Mouse (Mus musculus) heart, embryonic 13.5 days (tissue): ENCODE data around the gene Gpi1. TPM values are rescaled to one million over a fixed set of nuclear protein-coding genes. Genes with fewer than 3 reads are reported as not detected.

ENCODE experiments used
- ATAC-seq: fragments of 200-750 bp; cut with Nextera tagmentation; 2 replicates; pipeline ENCODE4 v1.8.0; 2017; ENCODE audit warnings: moderate TSS enrichment; ENCODE audit not compliant: insufficient number of reproducible peaks, low FRiP score, low TSS enrichment; ENCODE audit errors: extremely low read depth
- H3K27ac ChIP-seq: fragments of 300-500 bp; sonication (generic); replicated peaks from 2 replicates; pipeline ENCODE4 v1.5.1; 2015; ENCODE audit warnings: moderate library complexity, mild to moderate bottlenecking, inconsistent platforms
- H3K27me3 ChIP-seq: fragments of 300-500 bp; sonication (generic); replicated peaks from 2 replicates; pipeline ENCODE4 v1.6.1; 2015; ENCODE audit warnings: mild to moderate bottlenecking, inconsistent platforms
- H3K36me3 ChIP-seq: fragments of 300-500 bp; sonication (generic); 2 replicates; pipeline ENCODE4 v1.6.1; 2015; ENCODE audit warnings: mild to moderate bottlenecking, inconsistent platforms
- H3K4me1 ChIP-seq: fragments of 300-500 bp; sonication (generic); 2 replicates; pipeline ENCODE4 v1.6.1; 2015; ENCODE audit warnings: inconsistent platforms
- H3K4me2 ChIP-seq: fragments of 300-500 bp; sonication (generic); 2 replicates; pipeline ENCODE4 v1.6.1; 2015; ENCODE audit warnings: inconsistent platforms, mild to moderate bottlenecking, moderate library complexity
- H3K4me3 ChIP-seq: fragments of 300-500 bp; sonication (generic); 2 replicates; pipeline ENCODE4 v1.5.1; 2015; ENCODE audit warnings: moderate library complexity, mild to moderate bottlenecking, inconsistent platforms
- H3K9ac ChIP-seq: fragments of 300-500 bp; sonication (generic); 2 replicates; pipeline ENCODE4 v1.6.1; 2015; ENCODE audit warnings: inconsistent platforms, mild to moderate bottlenecking, moderate library complexity
- H3K9me3 ChIP-seq: fragments of 300-500 bp; sonication (generic); 2 replicates; pipeline ENCODE4 v1.6.1; 2016; ENCODE audit warnings: inconsistent platforms
- WGBS: fragments of 180-500 bp; shearing (Covaris S2); methylation state at CpG from one replicate; pipeline ENCODE4 v1.1.7; 2015; ENCODE audit warnings: mixed read lengths; 5-methylcytosine and 5-hydroxymethylcytosine counted together
- polyA plus RNA-seq: library from polyadenylated mRNA; unstranded; fragments of >200 nt; fragmentation: Nextera tagmentation; extraction: Ambion mirVana; gene quantifications from 2 replicates; pipeline ENCODE4 v1.2.1, GENCODE M21; 2015

Gpi1 gene
- polyA plus RNA-seq, 1 experiment from 2014 or later = 702 TPM

DNA sequence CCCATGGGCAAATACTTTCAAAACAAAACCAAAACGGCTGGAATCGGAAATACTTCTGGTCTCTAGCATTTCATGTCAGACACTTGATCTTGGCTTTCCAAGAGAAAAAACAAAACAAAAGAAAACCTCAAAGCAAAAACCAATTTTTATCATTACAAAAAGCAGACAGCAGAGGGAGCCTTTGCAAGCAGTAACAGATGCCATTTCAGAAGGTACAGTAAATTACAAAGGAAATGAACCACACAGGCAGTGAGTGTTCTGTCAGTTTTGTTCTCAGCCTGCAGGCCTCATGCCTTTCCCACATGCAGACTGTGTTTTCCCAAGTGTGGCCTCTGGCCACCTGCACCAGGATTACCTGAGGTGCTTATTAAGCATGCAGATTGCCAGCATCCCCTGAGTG is 21.9 kb upstream of the Gpi1 start:
- Histone ChIP-seq H3K27me3 (no peaks in the 10 kb centered on the region), H3K9ac (no peak overlapping the region), H3K4me3 (no peak overlapping the region), H3K4me1 (0 out of 2 replicates have a peak, but pooled peaks cover 3% of the 10 kb centered on the region), H3K36me3 (peaks cover 90% of the 10 kb centered on the region), H3K27ac (no peak overlapping the region), H3K4me2 (no peak overlapping the region), H3K9me3 (no peaks in the 10 kb centered on the region)
- WGBS = 90% methylated on average over 2 of the region's 2 CpGs
- no peak for ATAC-seq

DNA sequence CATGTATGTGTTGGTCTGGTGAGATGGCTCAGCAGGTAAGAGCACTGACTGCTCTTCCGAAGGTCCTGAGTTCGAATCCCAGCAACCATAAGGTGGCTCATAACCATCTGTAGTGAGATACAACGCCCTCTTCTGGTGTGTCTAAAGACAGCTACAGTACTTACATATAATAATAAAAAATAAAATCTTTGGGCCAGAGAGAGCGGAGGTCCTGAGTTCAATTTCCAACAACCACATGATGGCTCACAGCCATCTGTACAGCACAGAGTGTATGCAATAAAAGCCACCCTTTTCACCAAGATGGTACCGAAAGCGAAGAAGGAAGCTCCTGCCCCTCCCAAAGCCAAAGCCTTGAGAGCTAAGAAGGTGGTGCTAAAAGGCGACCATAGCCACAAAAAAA is 20.6 kb upstream of the Gpi1 start, which contains the start of gene Gm6096:
TSS of gene Gm6096 (plus strand) at position 301 of the 400 bp plus-strand sequence.
- Histone ChIP-seq H3K4me1 (0 out of 2 replicates have a peak, but pooled peaks cover 1% of the 10 kb centered on the region), H3K9ac (no peak within 1 kb of the TSS), H3K36me3 (peaks cover 89% of the 10 kb centered on the region), H3K27ac (no peak within 1 kb of the TSS), H3K27me3 (no peaks in the 10 kb centered on the region), H3K4me3 (no peak within 1 kb of the TSS), H3K4me2 (no peak within 1 kb of the TSS), H3K9me3 (no peaks in the 10 kb centered on the region)
- no peak for ATAC-seq
- 91% methylated on average over 7 of the region's 7 CpGs for WGBS

DNA sequence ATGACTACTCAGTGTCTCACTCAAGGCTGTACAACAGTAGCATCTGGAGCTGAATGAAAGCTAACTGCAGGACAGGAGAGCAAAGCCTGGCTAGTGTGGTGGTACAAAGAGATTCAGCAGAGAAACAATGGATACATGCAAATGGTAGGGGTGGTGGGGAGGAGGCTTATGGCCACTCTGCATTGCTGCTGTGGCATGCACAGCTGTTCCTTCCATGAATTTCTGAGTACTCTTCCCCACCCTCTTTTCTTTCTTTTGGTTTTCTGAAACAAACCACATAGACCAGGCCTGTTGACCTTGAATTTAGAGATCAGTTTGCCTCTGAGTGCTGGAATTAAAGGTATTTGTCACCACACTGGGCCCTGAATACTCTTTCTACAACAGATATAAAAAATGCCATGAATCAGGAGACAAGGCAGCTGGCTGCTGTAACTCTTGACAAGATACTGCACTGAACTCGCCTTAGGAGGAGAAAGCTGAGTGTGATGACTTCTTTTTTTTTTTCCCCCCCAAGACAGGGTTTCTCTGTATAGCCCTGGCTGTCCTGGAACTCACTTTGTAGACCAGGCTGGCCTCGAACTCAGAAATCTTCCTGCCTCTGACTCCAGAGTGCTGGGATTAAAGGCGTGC is 16.8 kb upstream of the Gpi1 start:
- no peak for ATAC-seq
- Histone ChIP-seq H3K36me3 (peaks cover 94% of the 10 kb centered on the region), H3K4me3 (no peak overlapping the region), H3K4me1 (no peaks in the 10 kb centered on the region), H3K4me2 (no peak overlapping the region), H3K27ac (no peak overlapping the region), H3K9ac (no peak overlapping the region), H3K9me3 (no peaks in the 10 kb centered on the region), H3K27me3 (no peaks in the 10 kb centered on the region)
- WGBS = 85% methylated on average over 3 of the region's 3 CpGs

DNA sequence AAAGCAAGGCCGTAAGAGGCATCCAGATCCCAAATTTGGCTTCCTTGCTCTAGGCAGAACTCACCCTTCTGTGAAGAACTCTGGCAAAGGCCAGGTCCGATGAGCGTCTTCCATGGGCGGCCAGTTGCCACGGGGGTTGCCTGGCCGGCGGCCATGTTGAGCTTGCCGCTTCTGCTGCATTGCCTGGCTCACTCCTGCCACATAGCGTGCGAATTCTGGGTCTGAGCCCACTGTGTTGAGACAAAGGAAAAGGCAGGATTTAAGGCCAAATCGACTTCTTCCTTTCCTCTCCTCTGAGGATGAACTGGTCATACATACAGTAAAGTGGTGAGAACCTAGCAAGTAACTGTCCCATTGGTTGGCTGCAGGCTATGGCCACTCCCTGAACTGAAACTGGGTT is 12.0 kb upstream of the Gpi1 start:
- no peaks in the 10 kb centered on the region for H3K4me1 ChIP-seq
- H3K4me3 ChIP-seq = no peak overlapping the region
- no peak for ATAC-seq
- no peak overlapping the region for H3K4me2 ChIP-seq
- 94% methylated on average over 11 of the region's 11 CpGs for WGBS
- no peaks in the 10 kb centered on the region for H3K27me3 ChIP-seq
- no peak overlapping the region for H3K27ac ChIP-seq
- peaks cover 93% of the 10 kb centered on the region for H3K36me3 ChIP-seq
- H3K9me3 ChIP-seq = no peaks in the 10 kb centered on the region
- H3K9ac ChIP-seq = no peak overlapping the region

DNA sequence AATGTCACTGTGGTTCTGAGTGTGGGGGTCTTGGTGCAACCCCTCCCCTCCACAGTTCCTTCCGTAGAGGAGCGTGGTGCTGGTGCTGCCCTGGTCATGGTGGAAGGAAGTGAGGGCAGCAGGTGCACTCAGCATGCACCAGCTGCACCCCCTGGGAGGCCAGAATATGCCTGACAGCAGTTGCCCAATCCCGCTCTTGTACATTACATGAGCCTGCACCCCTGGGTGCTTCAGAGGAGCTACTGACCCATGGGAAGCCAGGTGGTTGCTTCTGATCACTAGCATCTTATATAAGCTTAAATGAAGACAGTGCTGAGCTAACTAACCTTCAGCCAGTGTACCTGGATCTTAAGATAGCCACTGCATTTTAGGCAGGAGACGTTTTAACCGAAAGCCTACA is 8.0 kb upstream of the Gpi1 start:
- no peak overlapping the region for H3K27ac ChIP-seq
- H3K27me3 ChIP-seq = no peaks in the 10 kb centered on the region
- ATAC-seq = no peak
- no peaks in the 10 kb centered on the region for H3K9me3 ChIP-seq
- H3K36me3 ChIP-seq = peaks cover 69% of the 10 kb centered on the region
- H3K4me1 ChIP-seq = peaks cover 14% of the 10 kb centered on the region
- WGBS = 92% methylated on average over 5 of the region's 5 CpGs
- H3K9ac ChIP-seq = no peak overlapping the region
- H3K4me2 ChIP-seq = no peak overlapping the region
- no peak overlapping the region for H3K4me3 ChIP-seq

DNA sequence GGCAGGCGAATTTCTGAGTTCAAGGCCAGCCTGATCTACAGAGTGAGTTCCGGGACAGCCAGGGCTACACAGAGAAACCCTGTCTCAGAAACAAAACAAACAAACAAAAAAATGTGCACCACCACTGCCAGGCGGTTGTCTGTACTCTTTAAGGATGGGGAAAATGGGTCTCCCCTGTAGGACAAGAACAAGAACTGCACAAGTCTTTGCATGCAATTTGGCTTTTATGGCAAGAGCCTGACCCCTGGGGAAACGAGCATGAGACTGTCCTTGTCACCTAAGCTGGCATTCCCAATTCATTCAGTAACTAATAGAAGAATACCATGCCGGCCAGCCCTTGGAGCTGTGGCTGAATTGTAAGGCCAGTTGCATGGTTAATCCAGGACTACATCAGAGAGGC is 5.5 kb upstream of the Gpi1 start:
- H3K27ac ChIP-seq = 0 out of 2 replicates have a peak overlapping the region, but pooled peaks have one; percentile 24
- no peak overlapping the region for H3K4me2 ChIP-seq
- no peaks in the 10 kb centered on the region for H3K27me3 ChIP-seq
- H3K4me3 ChIP-seq = no peak overlapping the region
- H3K36me3 ChIP-seq = peaks cover 47% of the 10 kb centered on the region
- ATAC-seq = no peak
- WGBS = 80% methylated on average over 5 of the region's 5 CpGs
- no peaks in the 10 kb centered on the region for H3K9me3 ChIP-seq
- H3K9ac ChIP-seq = no peak overlapping the region
- peaks cover 23% of the 10 kb centered on the region for H3K4me1 ChIP-seq

DNA sequence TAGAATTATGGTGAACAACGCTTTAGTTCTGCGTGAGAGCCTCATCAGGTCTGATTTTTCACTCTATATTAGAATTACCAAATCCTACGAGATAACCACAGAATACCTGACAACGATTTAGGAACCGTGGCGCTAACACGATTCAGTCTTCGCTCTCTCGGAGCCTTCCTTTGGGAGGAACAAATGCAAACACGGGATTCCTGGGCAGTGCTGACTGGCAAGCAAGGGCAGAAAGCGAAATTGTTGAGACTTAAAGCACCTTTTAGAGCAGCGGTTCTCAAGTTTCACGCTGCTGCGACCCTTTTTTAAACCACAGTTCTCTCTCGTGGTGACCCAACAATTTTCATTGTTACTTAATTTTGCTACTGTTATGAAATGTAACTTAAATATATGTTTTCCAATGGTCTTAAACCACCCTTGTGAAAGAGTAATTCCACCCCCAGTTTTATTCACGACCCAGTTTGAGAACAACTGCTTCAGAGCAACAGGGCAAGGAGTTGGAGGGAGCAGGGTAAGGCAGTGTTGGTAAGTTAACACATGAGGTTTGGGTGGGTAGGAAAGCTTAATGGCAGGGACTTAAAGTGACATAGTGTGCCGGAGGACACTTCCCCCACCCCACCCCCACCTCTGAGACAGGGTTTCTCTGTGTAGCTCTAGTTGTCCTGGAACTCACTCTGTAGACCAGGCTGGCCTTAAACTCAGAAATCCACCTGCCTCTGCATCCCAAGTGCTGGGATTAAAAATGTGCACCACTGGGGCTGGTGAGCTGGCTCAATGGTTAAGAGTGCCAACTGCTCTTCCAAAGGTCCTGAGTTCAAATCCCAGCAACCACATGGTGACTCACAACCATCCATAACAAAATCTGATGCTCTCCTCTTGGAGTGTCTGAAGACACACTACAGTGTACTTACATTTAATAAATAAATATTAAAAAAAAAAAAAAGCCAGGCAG is 4.8 kb upstream of the Gpi1 start:
- H3K27me3 ChIP-seq = no peaks in the 10 kb centered on the region
- no peaks in the 10 kb centered on the region for H3K9me3 ChIP-seq
- H3K4me3 ChIP-seq = peak overlapping the region; percentile 61
- H3K9ac ChIP-seq = peak overlapping the region; percentile 82
- H3K4me2 ChIP-seq = peak overlapping the region; percentile 79
- ATAC-seq = no peak
- peaks cover 26% of the 10 kb centered on the region for H3K4me1 ChIP-seq
- peak overlapping the region; percentile 97 for H3K27ac ChIP-seq
- peaks cover 40% of the 10 kb centered on the region for H3K36me3 ChIP-seq
- WGBS = 1% methylated on average over 17 of the region's 17 CpGs

DNA sequence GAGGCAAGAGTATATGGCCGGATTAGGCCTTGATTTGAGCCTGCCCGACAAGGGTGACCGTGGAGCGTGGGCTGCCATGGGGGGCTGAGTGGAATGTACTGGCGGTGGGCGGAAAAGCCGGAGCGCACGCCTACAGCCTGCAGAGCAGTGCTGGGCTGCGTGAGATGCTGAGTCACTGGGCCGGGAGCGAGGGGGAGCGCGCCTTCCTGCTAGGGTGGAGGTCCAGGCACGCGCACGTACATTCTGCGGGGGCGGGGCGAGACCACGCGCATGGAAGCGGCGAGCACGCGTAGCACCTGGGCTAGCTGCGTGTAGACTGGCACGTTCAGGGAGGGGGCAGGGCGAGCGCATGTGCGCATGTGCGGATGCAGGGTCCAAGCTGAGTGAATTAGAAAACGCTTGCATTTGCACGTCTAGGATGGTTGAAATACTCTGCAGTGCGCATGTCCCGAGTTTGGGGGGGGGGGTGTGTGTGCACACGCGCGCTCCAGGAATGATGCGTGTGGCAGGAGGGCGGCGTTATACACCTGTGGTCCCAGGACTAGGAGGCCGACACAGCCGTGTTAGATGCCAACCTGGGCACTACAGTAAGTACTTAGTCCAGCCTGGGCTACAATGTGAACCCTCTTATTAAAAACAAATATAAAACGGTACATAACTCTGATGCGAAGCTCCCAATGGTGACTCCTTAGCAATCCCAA is 3.9 kb upstream of the Gpi1 start:
- ATAC-seq = peak; percentile 85
- Histone ChIP-seq H3K27me3 (no peaks in the 10 kb centered on the region), H3K4me3 (peak overlapping the region; percentile 61), H3K27ac (peak overlapping the region; percentile 97), H3K9ac (peak overlapping the region; percentile 82), H3K9me3 (no peaks in the 10 kb centered on the region), H3K4me1 (peaks cover 30% of the 10 kb centered on the region), H3K36me3 (peaks cover 31% of the 10 kb centered on the region), H3K4me2 (peak overlapping the region; percentile 79)
- under 1% methylated on average over 46 of the region's 46 CpGs for WGBS

DNA sequence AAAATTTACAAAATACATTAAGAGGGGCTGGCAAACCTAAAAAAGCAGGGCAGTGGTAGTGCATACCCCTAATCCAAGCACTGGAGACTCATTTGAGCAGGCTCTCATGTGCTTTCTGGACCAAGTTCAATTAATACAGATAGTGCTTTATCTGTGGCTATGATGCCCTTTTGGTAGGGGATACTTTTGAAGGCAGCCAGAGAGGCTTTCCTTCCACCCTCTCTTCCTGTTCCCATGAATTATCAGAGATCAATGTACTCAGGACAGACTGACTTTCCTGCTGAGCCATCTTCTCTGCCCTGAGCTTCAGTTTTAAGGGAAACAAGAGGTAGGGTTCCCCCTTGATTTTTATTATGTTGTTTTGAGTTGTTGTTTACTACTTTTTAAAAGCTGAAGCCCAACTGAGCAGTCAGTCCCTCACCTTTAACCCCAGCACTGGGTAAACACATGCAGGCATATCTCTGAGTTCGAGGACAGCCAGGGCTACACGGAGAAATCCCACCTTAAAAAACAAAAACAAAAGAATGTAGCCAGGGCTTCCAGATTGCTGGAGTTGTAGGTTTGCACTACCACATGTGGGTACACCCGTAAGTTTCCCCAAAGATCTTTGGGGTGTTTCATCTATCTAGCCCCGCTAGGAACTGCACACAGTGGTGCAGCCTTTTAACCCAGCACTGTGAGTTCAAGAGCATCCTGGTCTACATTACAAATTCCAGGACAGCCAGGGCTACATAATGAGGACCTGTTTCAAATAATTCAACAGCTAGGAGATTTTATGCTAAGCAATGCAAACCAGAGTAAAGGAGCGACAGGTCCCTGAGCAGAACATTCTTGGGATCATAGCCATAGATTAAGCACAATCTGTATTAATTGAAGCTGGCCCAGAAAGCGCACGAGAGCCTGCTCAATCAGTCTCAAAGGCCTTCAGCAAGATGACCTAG is 2.9 kb upstream of the Gpi1 start:
- H3K27me3 ChIP-seq = no peaks in the 10 kb centered on the region
- H3K9me3 ChIP-seq = no peaks in the 10 kb centered on the region
- peak overlapping the region; percentile 79 for H3K4me2 ChIP-seq
- peak overlapping the region; percentile 61 for H3K4me3 ChIP-seq
- H3K9ac ChIP-seq = peak overlapping the region; percentile 82
- ATAC-seq = no peak
- peaks cover 29% of the 10 kb centered on the region for H3K36me3 ChIP-seq
- peak overlapping the region; percentile 97 for H3K27ac ChIP-seq
- 34% methylated on average over 7 of the region's 7 CpGs for WGBS
- H3K4me1 ChIP-seq = peaks cover 40% of the 10 kb centered on the region

DNA sequence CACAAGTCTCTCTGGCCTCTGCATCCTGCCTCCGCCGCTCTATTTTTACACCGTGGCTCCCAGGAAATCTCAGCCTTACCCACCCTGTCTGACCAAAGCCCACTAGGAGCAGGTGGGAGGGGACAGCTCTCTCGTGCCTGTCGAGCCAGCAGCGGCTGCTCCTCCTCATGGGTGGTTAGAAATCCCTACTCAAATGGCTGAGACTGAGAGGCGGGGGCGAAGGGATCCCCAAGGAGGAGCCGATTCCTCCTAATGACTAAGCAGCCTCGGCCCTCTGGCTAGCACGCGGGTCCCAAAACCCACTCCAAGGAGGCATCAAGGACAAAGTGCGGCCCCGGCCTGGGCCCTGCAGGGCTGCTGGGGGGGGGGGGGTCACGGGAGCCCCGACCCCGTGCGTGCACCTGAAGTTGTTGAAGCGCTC is 435 bp downstream of the Gpi1 start:
- Histone ChIP-seq H3K9ac (peak overlapping the region; percentile 94), H3K36me3 (peaks cover 41% of the 10 kb centered on the region), H3K27me3 (no peaks in the 10 kb centered on the region), H3K4me3 (peak overlapping the region; percentile 79), H3K4me2 (peak overlapping the region; percentile 92), H3K9me3 (no peaks in the 10 kb centered on the region), H3K27ac (peak overlapping the region; percentile 97), H3K4me1 (peaks cover 62% of the 10 kb centered on the region)
- ATAC-seq = peak; percentile 7; the same call in 1 of the 2 replicates
- under 1% methylated on average over 19 of the region's 19 CpGs for WGBS
